Mouse (Mus musculus): ENCODE results near the gene Alg5. TPM values are rescaled to one million over a fixed set of nuclear protein-coding genes. Genes with fewer than 3 reads are reported as not detected.
A peak's percentile ranks its signal among the peaks of the same experiment; 100 is the strongest.

Alg5 gene
- total and polyA plus RNA-seq, 2 experiments from 2014 or later = 10.4 to 41.3 TPM

DNA sequence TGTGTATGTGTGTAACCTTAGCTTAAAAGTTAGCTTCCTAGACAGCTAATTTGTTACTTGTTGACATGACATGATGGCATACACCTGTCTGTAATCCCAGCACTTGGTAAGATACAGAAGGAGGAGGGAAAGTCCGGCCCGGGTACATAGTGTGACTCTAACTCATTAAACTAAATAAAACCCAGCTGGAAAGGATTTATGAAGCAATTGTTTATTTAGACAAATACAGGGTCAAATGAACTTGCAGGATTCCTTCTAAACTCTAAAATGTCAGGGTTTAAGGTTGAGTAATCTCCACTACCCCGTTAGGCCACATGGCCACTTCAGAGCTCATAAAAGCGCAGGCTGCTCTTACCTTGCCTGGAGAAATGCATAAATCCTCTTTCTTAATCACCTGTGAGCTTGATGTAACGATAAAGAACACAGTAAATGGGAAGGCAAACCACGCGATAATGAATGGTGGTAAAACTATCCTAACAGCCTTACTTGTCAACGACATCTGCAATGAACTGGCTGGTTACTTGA, 3.7 kb upstream of the Alg5 start:
- H3K27me3 ChIP-seq (ENCODE audit: control insufficient read depth, insufficient read depth, low read length) = no peaks in the 10 kb centered on the region
- no peak overlapping the region for H3K4me2 ChIP-seq (ENCODE audit: low read depth, low read length)
- TF ChIP-seq EP300 (IDR thresholded peaks at IDR 0.05; ENCODE audit: low read depth) (no peak), CTCF (IDR thresholded peaks at IDR 0.05; ENCODE audit: low read depth) (no peak)
- peaks cover 12% of the 10 kb centered on the region; the same call in 1 of the 2 replicates for H3K4me1 ChIP-seq (ENCODE audit: control insufficient read depth, insufficient read depth)
- H3K9ac ChIP-seq (replicated peaks; ENCODE audit: low read depth, low read length) = no peak overlapping the region
- H3K4me3 ChIP-seq (ENCODE audit: low read depth, low read length) = no peak overlapping the region
- H3K27ac ChIP-seq (ENCODE audit: low read depth) = no peak overlapping the region
- WGBS = 84% methylated on average over 8 of the region's 8 CpGs
- DNase-seq (ENCODE audit: low spot score) = no peak
- no peak for ATAC-seq (ENCODE audit: insufficient read depth, low read depth)
- peaks cover 62% of the 10 kb centered on the region for H3K36me3 ChIP-seq (replicated peaks; ENCODE audit: control insufficient read depth, insufficient read depth, low read length)
- no peaks in the 10 kb centered on the region for H3K9me3 ChIP-seq (replicated peaks; ENCODE audit: control insufficient read depth, low read length)

DNA sequence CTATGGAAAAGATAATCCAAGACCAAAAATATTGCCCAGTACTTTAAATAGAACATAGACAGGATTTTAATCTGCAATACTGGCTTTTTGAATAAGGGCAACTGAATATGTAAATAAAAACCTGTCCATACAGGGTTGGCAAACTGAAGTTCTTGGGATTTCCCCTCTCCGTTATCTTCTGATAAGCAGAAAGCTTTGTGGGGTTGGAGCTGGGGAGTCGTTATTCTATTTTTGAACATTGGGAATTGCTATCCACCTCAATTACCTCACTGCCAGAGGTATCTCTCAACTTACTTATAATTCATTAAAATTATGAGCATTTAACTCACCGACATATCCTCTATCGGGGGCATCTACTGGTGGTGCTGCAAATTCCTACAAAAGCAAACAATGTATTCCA, 3.0 kb upstream of the Alg5 start:
- ATAC-seq (ENCODE audit: insufficient read depth, low read depth) = no peak
- H3K9me3 ChIP-seq (replicated peaks; ENCODE audit: control insufficient read depth, low read length) = no peaks in the 10 kb centered on the region
- peaks cover 55% of the 10 kb centered on the region for H3K36me3 ChIP-seq (replicated peaks; ENCODE audit: control insufficient read depth, insufficient read depth, low read length)
- no peaks in the 10 kb centered on the region for H3K27me3 ChIP-seq (ENCODE audit: control insufficient read depth, insufficient read depth, low read length)
- peaks cover 12% of the 10 kb centered on the region; the same call in 1 of the 2 replicates for H3K4me1 ChIP-seq (ENCODE audit: control insufficient read depth, insufficient read depth)
- H3K27ac ChIP-seq (ENCODE audit: low read depth) = no peak overlapping the region
- no peak for TF ChIP-seq EP300 (IDR thresholded peaks at IDR 0.05; ENCODE audit: low read depth)
- no peak for TF ChIP-seq CTCF (IDR thresholded peaks at IDR 0.05; ENCODE audit: low read depth)
- no peak overlapping the region for H3K4me3 ChIP-seq (ENCODE audit: low read depth, low read length)
- no peak overlapping the region for H3K9ac ChIP-seq (replicated peaks; ENCODE audit: low read depth, low read length)
- WGBS = 54% methylated on average over 4 of the region's 4 CpGs
- no peak for DNase-seq (ENCODE audit: low spot score)
- H3K4me2 ChIP-seq (ENCODE audit: low read depth, low read length) = no peak overlapping the region

GRCm38 (mm10) chr3:54734411-54735246, 710 bp upstream of the Alg5 start:
- Histone ChIP-seq H3K9ac (replicated peaks; ENCODE audit: low read depth, low read length) (peak overlapping the region; percentile 90), H3K4me1 (ENCODE audit: control insufficient read depth, insufficient read depth) (peaks cover 12% of the 10 kb centered on the region; the same call in 1 of the 2 replicates), H3K4me2 (ENCODE audit: low read depth, low read length) (peak overlapping the region; percentile 91), H3K36me3 (replicated peaks; ENCODE audit: control insufficient read depth, insufficient read depth, low read length) (peaks cover 41% of the 10 kb centered on the region), H3K27ac (ENCODE audit: low read depth) (peak overlapping the region; percentile 98), H3K4me3 (ENCODE audit: low read depth, low read length) (peak overlapping the region; percentile 76), H3K27me3 (ENCODE audit: control insufficient read depth, insufficient read depth, low read length) (no peaks in the 10 kb centered on the region), H3K9me3 (replicated peaks; ENCODE audit: control insufficient read depth, low read length) (no peaks in the 10 kb centered on the region)
- TF ChIP-seq EP300 (IDR thresholded peaks at IDR 0.05; ENCODE audit: low read depth) = no peak
- TF ChIP-seq CTCF (IDR thresholded peaks at IDR 0.05; ENCODE audit: low read depth) = no peak
- DNase-seq (ENCODE audit: low spot score) (peak; percentile 67), ATAC-seq (ENCODE audit: insufficient read depth, low read depth) (peak; percentile 94)
- under 1% methylated on average over 79 of the region's 84 CpGs for WGBS

DNA sequence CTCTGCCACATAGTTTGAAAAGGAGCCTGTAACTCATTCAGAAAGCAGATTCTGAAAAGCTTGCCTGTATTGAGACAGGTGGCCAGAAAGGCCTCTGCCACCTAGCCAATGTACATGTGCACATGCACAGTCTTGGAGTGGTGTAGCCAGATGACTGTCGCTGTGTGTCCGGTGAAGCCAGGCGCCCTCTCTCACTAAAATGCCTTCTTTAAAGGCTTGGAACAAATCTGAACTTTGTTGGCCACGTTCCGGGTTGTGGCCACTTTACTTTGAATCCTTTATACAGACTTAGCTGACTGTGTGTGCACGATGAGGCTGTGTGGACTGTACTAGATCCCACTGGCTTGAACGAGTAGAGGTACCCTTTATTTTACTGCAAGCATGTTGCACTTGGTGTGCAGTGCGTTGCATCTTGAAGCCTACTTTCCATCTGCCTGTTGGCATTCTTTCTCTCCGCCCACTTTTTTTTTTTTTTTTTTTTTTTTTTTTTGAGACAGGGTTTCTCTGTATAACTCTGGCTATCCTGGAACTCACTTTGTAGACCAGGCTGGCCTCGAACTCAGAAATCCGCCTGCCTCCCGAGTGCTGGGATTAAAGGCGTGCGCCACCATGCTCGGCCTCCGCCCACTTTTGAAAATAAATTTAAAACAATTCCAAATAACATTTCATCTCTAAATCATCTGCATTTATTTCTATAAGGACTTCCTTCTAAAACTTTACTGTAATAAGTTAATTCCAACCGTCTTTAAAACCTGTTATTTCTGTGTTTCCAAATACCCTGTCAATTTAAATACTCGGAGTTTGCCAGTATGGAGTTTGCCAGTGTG, 975 bp downstream of the Alg5 start:
- Histone ChIP-seq H3K36me3 (replicated peaks; ENCODE audit: control insufficient read depth, insufficient read depth, low read length) (peaks cover 36% of the 10 kb centered on the region), H3K4me2 (ENCODE audit: low read depth, low read length) (peak overlapping the region; percentile 91), H3K4me3 (ENCODE audit: low read depth, low read length) (peak overlapping the region; percentile 76), H3K4me1 (ENCODE audit: control insufficient read depth, insufficient read depth) (peaks cover 12% of the 10 kb centered on the region; the same call in 1 of the 2 replicates), H3K9me3 (replicated peaks; ENCODE audit: control insufficient read depth, low read length) (no peaks in the 10 kb centered on the region), H3K9ac (replicated peaks; ENCODE audit: low read depth, low read length) (peak overlapping the region; percentile 90), H3K27me3 (ENCODE audit: control insufficient read depth, insufficient read depth, low read length) (no peaks in the 10 kb centered on the region), H3K27ac (ENCODE audit: low read depth) (peak overlapping the region; percentile 98)
- ATAC-seq (ENCODE audit: insufficient read depth, low read depth) (no peak), DNase-seq (ENCODE audit: low spot score) (no peak)
- WGBS = 49% methylated on average over 18 of the region's 18 CpGs
- TF ChIP-seq EP300 (IDR thresholded peaks at IDR 0.05; ENCODE audit: low read depth) (no peak), CTCF (IDR thresholded peaks at IDR 0.05; ENCODE audit: low read depth) (no peak)

GRCm38 (mm10) chr3:54737317-54737716, 2.0 kb downstream of the Alg5 start:
- DNase-seq (ENCODE audit: low spot score) = no peak
- TF ChIP-seq CTCF (IDR thresholded peaks at IDR 0.05; ENCODE audit: low read depth) = no peak
- no peak for TF ChIP-seq EP300 (IDR thresholded peaks at IDR 0.05; ENCODE audit: low read depth)
- no peak for ATAC-seq (ENCODE audit: insufficient read depth, low read depth)
- no peak overlapping the region for H3K27ac ChIP-seq (ENCODE audit: low read depth)
- H3K36me3 ChIP-seq (replicated peaks; ENCODE audit: control insufficient read depth, insufficient read depth, low read length) = peaks cover 36% of the 10 kb centered on the region
- no peaks in the 10 kb centered on the region for H3K27me3 ChIP-seq (ENCODE audit: control insufficient read depth, insufficient read depth, low read length)
- 95% methylated on average over 8 of the region's 8 CpGs for WGBS
- peaks cover 12% of the 10 kb centered on the region; the same call in 1 of the 2 replicates for H3K4me1 ChIP-seq (ENCODE audit: control insufficient read depth, insufficient read depth)
- no peak overlapping the region for H3K4me2 ChIP-seq (ENCODE audit: low read depth, low read length)
- no peaks in the 10 kb centered on the region for H3K9me3 ChIP-seq (replicated peaks; ENCODE audit: control insufficient read depth, low read length)
- H3K9ac ChIP-seq (replicated peaks; ENCODE audit: low read depth, low read length) = no peak overlapping the region
- no peak overlapping the region for H3K4me3 ChIP-seq (ENCODE audit: low read depth, low read length)

All from heart, postnatal 0 days (tissue).